Mouse (Mus musculus): ENCODE measurements around the gene Ugt1a6b.
"Not testable (repeated sequence)": the region's sequence is repeated elsewhere in the genome, so short reads cannot be mapped to it uniquely, and the experiment has no call there.

Gene Ugt1a6b

DNA sequence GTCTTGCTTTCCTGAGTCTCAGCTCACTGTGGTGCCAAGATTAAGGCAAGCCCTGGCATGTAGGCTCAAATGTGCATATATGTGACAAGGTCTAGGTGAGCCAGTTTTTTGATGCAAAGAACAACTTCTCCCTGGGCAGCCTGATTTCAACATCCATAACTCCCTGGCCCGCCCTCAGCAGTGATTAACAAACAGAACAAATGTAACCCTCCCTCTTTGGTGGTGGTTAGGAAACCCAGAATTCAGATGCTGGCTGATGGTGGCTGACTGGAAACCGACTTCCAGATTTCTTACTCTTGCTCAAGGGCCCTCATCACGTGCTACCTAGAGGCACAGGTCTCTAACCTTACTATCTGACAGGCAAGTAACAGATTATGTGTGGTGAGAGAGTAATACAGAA is at the start of gene Ugt1a6b:
Gene Ugt1a6b, plus strand, starts transcription at position 234 of the 400 bp plus-strand sequence.
- DNase-seq, result not testable (repeated sequence)

DNA sequence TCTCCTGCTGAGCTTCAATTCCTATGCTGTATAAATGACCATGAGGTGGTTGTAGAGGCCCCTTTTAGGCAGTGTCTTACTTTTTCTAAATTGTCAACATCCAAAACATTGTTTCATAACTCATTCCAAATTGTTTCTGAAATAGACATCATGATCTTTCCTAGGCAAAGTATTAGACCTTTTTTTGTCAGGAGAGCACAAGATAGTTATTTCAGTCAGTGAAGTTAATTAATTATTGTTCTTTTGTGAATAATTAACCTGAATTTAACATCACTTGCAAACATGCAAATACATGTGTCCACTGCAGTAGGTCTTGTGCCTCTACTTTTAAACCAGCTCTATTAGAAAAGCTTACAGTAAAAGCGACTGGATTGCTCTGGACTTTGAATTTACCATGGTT is 48.0 kb upstream of the Ugt1a6b start, which contains the start of gene Ugt1a10:
Gene Ugt1a10, plus strand, starts transcription at position 301 of the 400 bp plus-strand sequence.
- no peak for DNase-seq

DNA sequence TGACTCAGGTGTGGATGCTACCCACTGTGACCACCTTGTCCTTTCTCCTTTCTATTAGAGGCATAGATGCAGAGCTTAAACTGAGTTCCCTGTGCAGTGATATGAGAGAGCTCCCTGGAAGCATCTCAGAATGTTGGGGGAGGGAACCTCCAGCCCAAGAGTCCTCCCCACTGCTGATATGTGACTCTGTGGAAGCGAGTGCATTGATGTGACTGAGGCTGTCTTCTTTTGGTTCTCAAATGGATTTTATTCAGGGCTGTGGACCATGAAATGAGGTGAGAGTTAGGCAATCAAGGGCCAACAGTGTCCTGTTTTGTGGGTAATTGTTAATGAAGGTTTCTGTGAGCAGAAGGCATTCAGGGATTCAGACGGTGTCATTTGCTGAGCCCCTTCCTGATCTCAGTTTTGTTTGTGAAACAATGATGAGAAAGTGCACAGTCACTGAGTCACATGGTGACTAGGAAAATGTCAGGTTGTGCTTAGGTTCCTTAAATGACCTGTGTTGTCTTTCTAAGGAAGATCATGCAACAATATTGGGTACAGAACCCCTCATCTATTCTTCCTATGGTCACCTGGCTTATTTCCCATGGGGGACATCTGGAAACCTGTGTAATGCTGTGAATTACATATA is 36.5 kb upstream of the Ugt1a6b start:
- DNase-seq, result not testable (repeated sequence)

DNA sequence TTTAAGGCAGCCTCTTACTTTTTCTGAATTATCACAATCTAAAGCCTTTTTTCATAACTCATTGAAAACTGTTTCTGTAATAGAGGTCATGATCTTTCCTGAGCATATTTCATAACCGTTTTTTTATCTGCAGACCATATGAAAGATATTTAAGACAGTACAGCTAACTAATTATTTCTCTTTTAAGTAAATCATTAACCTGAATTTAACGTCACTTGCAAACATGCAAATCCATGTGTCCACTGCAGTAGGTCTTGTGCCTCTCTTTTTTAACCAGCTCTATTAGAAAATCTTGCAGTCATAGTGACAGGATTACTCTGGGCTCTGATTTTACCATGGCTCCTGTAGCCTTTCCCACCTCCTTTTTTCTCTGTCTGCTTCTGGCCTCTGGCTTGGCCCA is 32.6 kb upstream of the Ugt1a6b start, which contains the start of gene Ugt1a9:
Gene Ugt1a9, plus strand, starts transcription at position 306 of the 400 bp plus-strand sequence.
- no peak for DNase-seq

DNA sequence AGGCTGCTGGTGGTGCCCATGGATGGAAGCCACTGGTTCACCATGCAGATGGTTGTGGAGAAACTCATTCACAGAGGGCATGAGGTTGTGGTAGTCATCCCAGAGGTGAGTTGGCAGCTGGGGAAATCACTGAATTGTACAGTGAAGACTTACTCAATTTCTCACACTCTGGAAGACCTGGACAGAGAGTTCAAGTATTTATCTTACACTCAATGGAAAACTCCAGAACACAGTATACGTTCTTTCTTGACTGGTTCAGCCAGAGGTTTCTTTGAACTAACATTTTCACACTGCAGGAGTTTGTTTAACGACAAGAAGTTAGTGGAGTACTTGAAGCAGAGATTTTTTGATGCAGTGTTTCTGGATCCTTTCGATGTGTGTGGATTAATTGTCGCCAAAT is 32.1 kb upstream of the Ugt1a6b start:
- no peak for DNase-seq

DNA sequence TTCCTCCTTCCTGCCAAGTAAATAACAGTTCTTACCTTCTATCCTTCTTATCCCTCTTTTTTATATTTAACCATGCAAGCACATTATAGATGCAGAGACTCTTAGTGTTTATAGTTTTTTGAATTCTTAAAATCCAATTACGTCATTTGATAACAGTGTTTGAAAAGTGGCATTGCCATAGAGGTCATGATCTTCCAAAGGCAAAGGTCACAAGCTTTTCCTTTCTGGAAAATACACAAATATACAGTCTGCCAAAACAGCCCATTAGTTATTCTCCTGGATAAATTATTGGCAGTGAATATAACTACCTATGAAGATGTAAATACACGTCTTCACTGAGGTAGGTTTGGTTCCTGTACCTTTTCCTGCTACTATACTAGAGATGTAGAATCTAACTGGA is 28.6 kb upstream of the Ugt1a6b start:
- DNase-seq, result no peak

DNA sequence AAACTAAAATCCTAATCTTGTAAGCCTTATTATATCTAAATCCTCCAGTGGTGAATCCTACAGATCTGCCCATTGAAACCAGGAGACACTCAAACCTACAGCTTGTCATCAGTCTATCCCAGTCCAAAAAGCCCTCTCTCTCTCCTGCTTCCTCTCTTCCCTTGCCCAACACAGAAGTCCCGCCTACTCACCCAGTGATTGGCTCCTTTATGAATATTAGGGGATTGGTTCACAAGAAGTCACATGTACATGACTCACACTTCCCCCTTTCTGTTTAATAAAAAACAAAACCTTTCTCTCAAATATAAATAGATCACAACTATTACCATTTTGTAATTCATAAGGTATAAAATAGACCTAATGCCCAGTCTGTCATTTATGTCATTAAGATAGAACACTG is 25.9 kb upstream of the Ugt1a6b start:
- DNase-seq, result no peak

DNA sequence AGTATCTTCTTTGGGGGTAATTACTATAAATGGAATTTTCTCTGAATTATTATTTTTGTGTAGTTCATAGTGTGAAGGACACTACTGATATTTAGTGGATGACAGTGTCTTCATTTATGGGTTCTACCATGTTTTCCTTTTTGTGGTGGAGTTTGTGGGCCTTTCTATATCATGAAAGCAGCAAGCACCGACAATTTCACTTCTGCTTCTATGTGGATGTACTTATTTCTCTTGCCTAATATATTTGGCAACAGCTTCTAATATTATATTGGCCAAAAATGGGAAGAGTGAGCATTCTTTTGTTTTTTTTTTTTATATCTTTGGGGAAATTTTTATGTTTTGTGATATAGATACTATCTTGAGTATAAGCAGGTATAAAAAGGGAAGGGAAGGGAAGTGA is 21.4 kb upstream of the Ugt1a6b start:
- DNase-seq, result no peak

DNA sequence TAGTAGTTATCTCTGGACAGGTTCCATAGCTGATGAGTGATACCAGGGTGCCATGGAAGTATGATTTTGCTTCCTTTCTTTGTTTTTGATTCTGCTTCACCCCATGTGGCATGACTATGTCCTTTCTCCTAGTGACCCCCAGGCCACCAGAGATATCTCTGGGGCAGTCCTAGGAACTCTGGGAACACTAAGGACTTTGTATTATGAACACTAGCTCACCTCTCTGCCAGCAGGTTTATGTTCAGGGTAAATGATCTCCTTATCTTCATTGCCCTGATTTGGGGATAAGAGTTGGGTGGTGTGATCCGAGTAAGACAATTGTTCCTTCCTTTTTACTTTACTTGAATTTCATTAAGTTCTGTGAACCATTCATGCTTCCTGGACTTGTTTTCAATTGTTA is 16.9 kb upstream of the Ugt1a6b start:
- DNase-seq, result no peak

DNA sequence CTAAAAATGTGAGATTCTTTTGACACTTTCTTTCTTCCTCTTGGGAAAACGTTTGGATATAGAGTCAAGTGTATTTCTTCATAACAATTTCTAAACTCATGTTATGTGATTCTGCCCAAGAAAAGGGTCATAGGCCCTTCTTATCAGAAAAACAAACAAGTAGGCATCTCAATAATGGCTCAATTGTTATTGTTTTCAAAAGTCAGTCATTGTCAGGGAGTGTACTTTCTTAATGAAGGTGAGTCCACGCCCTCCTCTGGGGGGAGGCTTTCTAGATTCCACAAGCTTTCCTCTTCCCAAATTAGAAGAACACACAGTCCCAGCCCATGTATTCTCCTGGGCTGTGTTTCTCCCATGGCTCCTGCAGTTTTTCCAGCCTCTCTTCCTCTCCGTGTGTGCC is 15.5 kb upstream of the Ugt1a6b start, which contains the start of gene Ugt1a8:
Gene Ugt1a8, plus strand, starts transcription at position 301 of the 400 bp plus-strand sequence.
- no peak for DNase-seq

DNA sequence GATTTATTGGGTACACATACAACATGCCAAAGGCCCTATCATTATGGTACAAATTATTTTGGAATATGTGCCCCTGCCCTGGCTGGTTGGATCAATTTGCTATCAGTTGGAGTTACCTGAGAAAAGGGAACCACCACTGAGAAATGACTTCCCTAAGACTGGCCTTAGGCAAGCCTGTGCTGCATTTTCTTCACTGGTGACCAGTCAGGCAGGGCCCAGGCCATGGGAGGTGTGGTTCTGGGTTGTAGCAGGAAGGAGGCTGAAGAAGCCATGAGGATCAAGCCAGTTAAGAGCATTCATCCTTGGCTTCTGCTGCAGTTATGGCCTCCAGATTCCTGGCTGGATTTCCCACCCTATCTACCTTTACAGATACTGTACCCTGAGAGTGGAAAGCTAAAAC is 10.7 kb upstream of the Ugt1a6b start:
- no peak for DNase-seq

DNA sequence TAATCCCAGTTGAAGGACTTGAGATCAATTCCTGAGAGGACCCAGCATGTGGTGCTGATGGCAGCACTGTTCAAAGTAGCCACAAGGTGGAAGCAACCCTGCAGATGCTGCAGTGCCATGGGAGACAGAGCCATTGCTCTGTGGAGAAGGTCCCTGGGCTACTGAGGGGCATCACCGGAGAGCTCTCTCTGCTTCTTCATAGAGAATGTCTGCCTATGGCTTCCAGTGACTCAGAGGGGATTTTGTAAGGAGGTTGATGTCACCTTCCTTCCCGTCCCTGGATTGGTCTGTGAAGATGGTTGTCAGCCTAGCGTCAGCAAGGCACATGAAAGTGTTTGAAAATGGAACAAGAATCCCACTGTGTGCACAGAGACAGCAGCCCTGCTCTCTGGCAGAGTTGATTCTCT is 8.8 kb upstream of the Ugt1a6b start:
- DNase-seq, result peak; percentile 34 to 59

DNA sequence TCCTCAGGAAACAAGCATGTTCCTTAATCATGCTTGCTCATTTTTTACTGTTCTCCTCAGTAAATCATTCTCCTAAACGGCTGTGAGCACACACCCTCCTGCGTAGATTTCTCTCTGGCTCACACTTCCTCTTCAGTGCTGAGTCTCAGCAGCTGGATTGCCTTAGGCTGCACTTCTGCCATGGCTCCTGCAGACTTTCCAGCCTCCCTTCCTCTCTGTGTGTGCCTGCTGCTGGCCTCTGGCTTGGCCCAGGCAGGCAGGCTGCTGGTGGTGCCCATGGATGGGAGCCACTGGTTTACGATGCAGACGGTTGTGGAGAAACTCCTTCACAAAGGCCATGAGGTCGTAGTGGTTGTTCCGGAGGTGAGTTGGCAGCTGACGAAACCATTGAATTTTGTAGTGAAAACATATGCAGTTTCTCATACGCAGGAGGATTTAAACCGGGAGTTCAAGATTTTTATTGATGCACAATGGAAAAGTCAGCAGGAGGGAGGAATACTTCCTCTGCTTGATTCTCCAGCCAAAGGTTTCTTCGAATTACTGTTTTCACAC is 8.0 kb upstream of the Ugt1a6b start, which contains the start of gene Ugt1a7c:
Gene Ugt1a7c, plus strand, starts transcription at position 122 of the 552 bp plus-strand sequence.
- DNase-seq, result peak; percentile 39 to 61

DNA sequence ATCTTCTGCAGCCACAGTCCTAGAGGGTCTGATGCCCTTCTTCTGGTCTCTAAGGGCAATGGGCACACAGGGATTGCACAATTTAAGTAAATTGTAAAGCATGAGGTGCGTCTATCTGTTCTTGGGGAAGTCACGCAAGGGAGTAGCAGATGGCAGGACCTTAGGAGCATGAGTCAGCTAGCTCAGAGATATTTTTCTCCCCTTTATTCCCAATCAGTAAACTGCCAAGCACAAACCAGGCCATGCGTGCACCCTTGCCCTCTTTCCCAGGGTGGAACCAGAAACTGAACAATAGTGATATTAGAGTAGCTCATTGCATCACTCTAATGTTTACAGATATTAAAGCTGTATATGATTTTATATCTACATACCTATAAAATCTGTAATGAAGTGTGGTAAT is 4.5 kb upstream of the Ugt1a6b start:
- DNase-seq, result not testable (repeated sequence)

DNA sequence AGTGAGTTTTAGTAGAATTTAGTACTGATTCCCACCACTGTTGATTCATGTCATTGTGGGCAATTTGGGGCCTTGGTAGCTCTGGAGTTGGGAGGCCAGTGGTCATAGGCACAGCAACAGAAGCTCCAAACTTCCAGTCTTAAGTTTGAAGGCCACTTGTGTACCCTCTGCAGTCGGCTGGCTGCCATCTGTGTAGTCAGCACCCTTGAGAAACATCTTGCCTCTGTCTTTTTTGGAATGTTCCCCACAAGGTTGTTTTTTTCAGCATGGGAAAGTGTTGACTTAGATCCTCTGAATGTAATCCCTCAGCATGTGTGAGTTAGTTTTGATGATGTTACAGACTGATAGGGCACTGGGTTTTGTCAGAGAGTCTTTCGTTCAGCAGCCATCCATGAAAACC is 3.4 kb upstream of the Ugt1a6b start:
- peak; percentile 16 to 37 for DNase-seq

DNA sequence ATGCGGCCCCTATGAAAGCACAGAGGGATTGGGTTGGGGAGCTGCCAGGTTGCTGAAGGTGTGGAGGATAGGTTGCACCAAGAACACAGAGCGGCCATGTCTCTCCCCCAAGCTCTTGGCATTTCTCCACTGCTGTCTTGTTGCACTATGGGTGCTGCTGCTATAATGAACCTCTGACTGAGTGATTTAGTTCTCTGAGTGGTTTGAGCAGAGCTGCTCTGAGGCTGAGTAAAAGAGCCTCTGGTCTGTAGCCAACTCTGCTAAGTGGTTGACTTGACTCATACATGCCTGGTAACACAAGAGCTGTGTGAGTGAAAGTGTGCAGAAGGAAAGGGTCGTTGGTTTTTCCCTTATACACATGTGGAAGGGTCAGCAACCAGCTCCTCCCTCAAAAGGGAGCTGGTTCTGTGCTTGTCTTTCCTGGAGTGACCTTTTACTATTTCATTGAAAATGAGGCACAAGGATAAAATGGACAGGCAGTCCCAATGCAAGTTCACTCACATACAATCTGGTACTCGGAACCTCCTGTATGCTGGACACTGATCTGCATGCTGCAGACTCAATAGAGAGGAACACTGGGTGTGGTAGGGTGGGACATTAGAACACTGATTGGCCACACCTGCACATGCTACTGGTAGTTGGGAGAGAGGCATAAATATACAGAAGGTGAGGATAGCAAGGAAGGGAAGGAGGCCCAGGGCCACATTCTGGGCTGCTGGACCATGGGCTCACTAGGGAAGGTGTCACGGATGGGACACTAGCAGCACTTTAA is 831 bp downstream of the Ugt1a6b start:
- not testable (repeated sequence) for DNase-seq

DNA sequence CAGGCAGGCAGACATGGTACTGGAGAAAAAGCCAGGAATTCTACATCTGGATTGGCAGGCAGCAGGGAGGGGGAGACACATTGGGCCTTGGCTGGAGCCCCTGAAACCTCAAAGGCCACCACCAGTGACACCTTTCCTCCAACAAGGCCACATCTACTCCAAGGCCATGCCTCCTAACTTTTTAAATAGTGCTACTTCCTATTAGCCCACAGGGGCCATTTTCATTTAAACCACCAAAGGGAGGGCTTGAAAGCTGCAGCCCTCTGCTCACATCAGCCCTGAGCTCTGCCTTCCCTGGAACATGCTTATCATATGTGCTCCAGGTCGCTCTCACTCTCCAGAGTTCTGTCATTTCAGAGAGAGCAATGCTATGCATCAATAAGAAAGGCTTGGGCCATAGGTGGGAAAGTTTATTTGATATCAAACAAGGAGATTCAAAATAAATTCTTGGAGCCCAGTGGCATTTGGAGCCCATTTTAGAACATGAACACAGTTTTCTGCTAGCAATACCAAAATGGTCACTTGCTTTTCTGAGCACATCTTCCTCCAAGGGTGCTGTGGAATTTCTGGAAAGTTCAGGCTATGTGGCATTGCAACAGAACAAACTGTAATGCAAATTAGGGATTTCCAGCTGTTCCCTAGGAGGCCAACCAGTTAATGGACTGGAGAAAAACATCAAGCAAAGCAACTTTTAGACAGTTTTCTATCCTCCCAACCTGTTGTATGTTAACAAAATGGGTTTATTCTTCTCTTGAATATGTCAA is 1.8 kb downstream of the Ugt1a6b start:
- DNase-seq, result no peak

DNA sequence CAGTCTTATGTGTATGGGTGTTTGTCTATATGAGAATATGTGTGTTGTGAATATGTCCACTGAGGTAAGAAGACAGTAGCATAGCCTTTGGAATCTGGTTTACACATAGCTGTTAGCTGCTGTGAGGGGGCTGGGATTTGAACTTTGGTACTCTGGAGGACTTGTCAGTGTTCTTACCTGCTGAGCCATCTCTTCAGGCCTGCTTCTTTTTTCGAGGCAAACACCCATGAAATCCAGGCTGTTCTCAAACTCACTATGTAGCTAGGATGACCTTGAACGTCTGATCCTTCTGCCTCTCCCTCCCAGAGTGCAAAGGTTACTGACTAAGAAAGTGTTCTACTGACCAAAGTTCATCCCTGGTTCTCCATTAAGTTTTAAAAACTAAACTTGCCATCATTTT is 2.6 kb downstream of the Ugt1a6b start:
- DNase-seq, result peak; percentile 66 to 71

DNA sequence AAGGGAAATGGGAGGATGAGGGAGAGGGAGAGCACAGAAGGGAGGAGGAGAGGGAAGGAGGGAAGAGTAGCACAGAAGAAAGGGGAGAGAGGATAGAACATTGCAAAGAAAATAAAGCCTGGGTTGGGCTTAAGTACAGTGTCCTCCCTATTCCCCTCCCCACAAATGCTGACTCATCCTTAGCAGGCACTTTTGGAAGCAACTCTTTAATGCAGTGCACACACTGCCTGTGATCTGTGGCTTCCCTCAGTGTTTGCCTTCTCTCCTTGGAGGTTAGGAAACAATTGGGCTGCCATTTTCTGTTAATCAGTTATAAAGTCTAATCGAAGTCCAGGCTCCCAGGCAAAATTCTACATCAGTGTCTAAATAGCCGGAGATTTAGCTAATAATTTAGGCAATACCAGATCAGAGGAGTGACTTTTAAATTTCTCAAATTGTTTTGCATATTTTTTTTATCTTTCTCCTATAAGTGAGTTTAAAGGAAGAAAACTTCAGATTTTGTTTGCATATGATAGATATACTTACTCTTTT is 6.0 kb downstream of the Ugt1a6b start:
- DNase-seq, result peak in 1 of 2 experiments; percentile 40

DNA sequence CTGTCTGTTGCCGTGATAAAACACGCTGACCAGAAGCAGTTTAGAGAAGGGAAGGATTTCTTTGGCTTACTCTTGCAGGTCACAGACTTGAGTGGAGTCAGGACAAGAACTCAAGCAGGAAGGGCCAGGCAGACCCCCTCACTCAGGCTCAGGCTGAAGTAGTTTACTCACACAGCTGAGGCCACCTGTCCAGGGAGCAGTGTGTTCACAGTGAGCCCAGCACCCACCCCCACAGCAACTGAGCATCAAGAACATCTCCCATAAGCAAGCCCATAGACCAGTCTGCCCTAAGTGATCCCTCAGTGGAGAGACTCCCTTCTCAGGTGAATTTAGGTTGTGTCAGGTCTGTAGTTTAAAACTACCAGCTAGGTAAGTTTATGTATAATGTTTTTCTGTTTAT is 6.6 kb downstream of the Ugt1a6b start:
- not testable (repeated sequence) for DNase-seq

DNA sequence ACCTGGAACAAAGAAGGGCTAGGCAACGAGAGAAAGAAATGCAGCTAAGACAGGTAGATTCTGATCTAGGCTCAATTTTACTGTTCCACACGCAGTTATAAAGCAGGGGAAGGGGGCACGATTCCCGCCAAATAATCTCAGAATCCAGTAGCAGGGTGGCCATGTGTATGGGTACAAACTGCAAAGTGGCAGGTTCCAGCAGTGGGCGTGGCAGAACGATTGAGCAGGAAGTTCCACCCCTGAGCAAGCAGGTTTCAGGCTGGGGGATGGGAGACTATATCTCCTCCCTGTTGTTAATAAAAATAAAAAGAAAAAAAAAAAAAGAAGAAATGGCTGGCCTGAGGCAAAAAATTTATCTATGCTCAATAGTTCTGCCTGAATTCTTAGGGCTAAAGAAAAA is 9.7 kb downstream of the Ugt1a6b start:
- DNase-seq, result peak in 1 of 2 experiments; percentile 59

DNA sequence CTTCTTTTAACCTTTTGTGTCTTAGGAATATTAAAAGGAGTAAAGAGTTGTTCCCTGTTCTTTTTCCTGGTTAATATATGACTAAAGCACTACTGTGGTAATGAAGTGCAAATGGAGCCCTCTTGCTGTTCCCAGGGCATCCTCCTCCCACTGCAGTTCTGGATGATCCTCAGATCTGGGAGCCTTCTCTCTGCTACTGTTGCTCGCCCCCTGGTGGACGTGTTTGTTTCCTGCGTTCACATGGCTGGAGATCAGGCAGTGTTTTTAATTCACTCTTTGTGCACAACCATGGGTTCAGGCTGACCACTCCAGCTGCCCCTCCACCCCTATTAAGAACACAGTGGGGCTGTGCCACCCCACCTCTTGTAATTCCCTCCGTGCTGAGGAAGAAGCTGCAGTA is 17.5 kb downstream of the Ugt1a6b start:
- DNase-seq, result not testable (repeated sequence)

DNA sequence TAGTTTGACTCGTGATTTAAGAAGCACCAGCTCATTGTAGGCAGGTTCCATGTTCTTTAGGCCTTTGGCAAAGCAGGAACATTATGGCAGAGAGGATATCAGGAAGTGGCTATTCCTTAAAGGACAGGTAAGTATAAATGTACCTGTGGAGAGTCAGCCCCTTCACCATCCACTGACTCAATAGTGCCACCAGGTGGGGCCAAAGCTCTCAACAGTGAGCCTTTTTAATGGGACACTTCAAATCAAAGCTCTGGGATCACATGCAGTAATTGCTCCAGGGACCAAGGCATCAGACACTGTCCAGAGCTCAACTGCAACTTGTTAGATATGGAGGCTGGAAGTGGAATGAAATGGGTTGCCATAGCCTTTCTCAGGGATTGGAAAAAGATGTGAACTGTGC is 18.5 kb downstream of the Ugt1a6b start:
- DNase-seq, result peak; percentile 70 to 78

Data from kidney, postnatal 36 days (tissue).